Mouse (Mus musculus): ENCODE results near the gene Wnt3. TPM values are rescaled to one million over a fixed set of nuclear protein-coding genes. Genes with fewer than 3 reads are reported as not detected.
A peak's percentile ranks its signal among the peaks of the same experiment; 100 is the strongest.

The Wnt3 gene
- total RNA-seq, 2 experiments from 2014 or later, result not detected

- intact Hi-C loops (cut with DNase I), result no loop called here
- DNase-seq, result no peak
Measured at GRCm38 (mm10) chr11:103771160-103771817, 2.7 kb upstream of the Wnt3 start.

GRCm38 (mm10) chr11:103772505-103773386, 1.2 kb upstream of the Wnt3 start:
- intact Hi-C loops (cut with DNase I), result no loop called here
- no peak for DNase-seq

GRCm38 (mm10) chr11:103774228-103774530, 229 bp downstream of the Wnt3 start:
- intact Hi-C loops (cut with DNase I), result no loop called here

GRCm38 (mm10) chr11:103780152-103780551, 6.2 kb downstream of the Wnt3 start:
- no peak for DNase-seq
- intact Hi-C loops (cut with DNase I), result no loop called here

More at GRCm38 (mm10) chr11:103774228-103774530, 229 bp downstream of the Wnt3 start:
- no peak for DNase-seq

- no peak for DNase-seq
- intact Hi-C loops (cut with DNase I), result no loop called here
Measured at GRCm38 (mm10) chr11:103789951-103790350, 16.0 kb downstream of the Wnt3 start.

GRCm38 (mm10) chr11:103801128-103801527, 27.2 kb downstream of the Wnt3 start:
- intact Hi-C loops (cut with DNase I), result no loop called here
- no peak for DNase-seq

- intact Hi-C loops (cut with DNase I), result no loop called here
- DNase-seq, result no peak
Measured at GRCm38 (mm10) chr11:103804126-103804525, 30.2 kb downstream of the Wnt3 start.

- intact Hi-C loops (cut with DNase I), result no loop called here
- no peak for DNase-seq
Measured at GRCm38 (mm10) chr11:103804804-103805203, 30.9 kb downstream of the Wnt3 start.

GRCm38 (mm10) chr11:103807966-103808365, 34.0 kb downstream of the Wnt3 start:
- intact Hi-C loops (cut with DNase I), result no loop called here

GRCm38 (mm10) chr11:103808771-103809610, 35.0 kb downstream of the Wnt3 start:
- DNase-seq, result no peak
- intact Hi-C loops (cut with DNase I), result no loop called here

More at GRCm38 (mm10) chr11:103807966-103808365, 34.0 kb downstream of the Wnt3 start:
- no peak for DNase-seq

GRCm38 (mm10) chr11:103809611-103810598, 36.0 kb downstream of the Wnt3 start:
- intact Hi-C loops (cut with DNase I), result no loop called here
- peak in 1 of 2 experiments; percentile 8 for DNase-seq

GRCm38 (mm10) chr11:103810631-103811030, 36.7 kb downstream of the Wnt3 start:
- intact Hi-C loops (cut with DNase I), result no loop called here
- no peak for DNase-seq

GRCm38 (mm10) chr11:103811246-103811645, 37.3 kb downstream of the Wnt3 start:
- intact Hi-C loops (cut with DNase I), result no loop called here
- DNase-seq, result no peak

GRCm38 (mm10) chr11:103814808-103815207, 40.9 kb downstream of the Wnt3 start:
- intact Hi-C loops (cut with DNase I), result no loop called here
- DNase-seq, result no peak

- no peak for DNase-seq
- intact Hi-C loops (cut with DNase I), result no loop called here
Measured at GRCm38 (mm10) chr11:103815986-103816385, 42.0 kb downstream of the Wnt3 start.

- intact Hi-C loops (cut with DNase I), result no loop called here
- no peak for DNase-seq
Measured at GRCm38 (mm10) chr11:103816719-103817118, 42.8 kb downstream of the Wnt3 start.

- DNase-seq, result no peak
- intact Hi-C loops (cut with DNase I), result no loop called here
Measured at GRCm38 (mm10) chr11:103827201-103827600, 53.3 kb downstream of the Wnt3 start.

- intact Hi-C loops (cut with DNase I), result no loop called here
- DNase-seq, result no peak
Measured at GRCm38 (mm10) chr11:103828866-103829265, 54.9 kb downstream of the Wnt3 start.

GRCm38 (mm10) chr11:103829956-103830355, 56.0 kb downstream of the Wnt3 start:
- no peak for DNase-seq
- intact Hi-C loops (cut with DNase I), result no loop called here

- no peak for DNase-seq
- intact Hi-C loops (cut with DNase I), result no loop called here
Measured at GRCm38 (mm10) chr11:103830476-103830875, 56.5 kb downstream of the Wnt3 start.
